Mouse (Mus musculus) cortical plate, adult 2 months (tissue): ENCODE results near the gene Ntn5.

Experiments used
- CTCF ChIP-seq: fragments of 200-500 bp; IDR thresholded peaks from 2 replicates; pipeline ENCODE4 v1.5.1; 2011; ENCODE audit warnings: mild to moderate bottlenecking, control low read depth, low read length; ENCODE audit not compliant: insufficient read depth; ENCODE audit errors: extremely low read depth
- POLR2A ChIP-seq: fragments of 200-500 bp; IDR thresholded peaks from 2 replicates; pipeline ENCODE4 v1.6.1; 2011; ENCODE audit warnings: mild to moderate bottlenecking, low read length, control low read depth; ENCODE audit not compliant: insufficient read depth; ENCODE audit errors: extremely low read depth

DNA sequence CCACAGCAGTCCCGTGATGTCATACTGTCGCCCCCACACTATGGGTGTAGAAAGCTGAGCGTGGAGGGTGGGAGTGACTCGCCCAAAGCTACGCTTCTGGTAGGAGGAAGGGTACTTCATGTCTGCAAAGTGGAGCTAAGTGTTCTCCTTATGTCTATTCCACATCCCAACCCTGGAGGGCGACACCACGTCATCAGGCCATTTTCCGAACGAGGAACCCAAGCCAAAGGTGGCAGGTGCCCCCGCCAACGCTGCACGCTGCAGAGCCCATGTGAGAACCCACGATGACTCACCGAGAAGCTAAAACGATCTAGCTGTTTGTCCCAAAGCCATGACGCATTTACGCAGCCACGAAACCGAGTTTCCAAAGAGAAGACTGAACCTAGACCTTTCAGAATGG is 58.5 kb downstream of the Ntn5 start:
- TF ChIP-seq CTCF (peak; percentile 38), POLR2A (no peak)
